Mouse (Mus musculus) liver, adult 2 months (tissue): ENCODE data around the gene Ccdc113.

Experiments
- CTCF ChIP-seq: fragments of 200-500 bp; IDR thresholded peaks from 2 replicates; pipeline ENCODE4 v1.5.1; 2011; ENCODE audit warnings: low read depth, low read length, control low read depth
- POLR2A ChIP-seq: fragments of 200-500 bp; IDR thresholded peaks from 2 replicates; pipeline ENCODE4 v1.6.1; 2011; ENCODE audit warnings: low read length, control low read depth; ENCODE audit not compliant: insufficient read depth; ENCODE audit errors: extremely low read depth

DNA sequence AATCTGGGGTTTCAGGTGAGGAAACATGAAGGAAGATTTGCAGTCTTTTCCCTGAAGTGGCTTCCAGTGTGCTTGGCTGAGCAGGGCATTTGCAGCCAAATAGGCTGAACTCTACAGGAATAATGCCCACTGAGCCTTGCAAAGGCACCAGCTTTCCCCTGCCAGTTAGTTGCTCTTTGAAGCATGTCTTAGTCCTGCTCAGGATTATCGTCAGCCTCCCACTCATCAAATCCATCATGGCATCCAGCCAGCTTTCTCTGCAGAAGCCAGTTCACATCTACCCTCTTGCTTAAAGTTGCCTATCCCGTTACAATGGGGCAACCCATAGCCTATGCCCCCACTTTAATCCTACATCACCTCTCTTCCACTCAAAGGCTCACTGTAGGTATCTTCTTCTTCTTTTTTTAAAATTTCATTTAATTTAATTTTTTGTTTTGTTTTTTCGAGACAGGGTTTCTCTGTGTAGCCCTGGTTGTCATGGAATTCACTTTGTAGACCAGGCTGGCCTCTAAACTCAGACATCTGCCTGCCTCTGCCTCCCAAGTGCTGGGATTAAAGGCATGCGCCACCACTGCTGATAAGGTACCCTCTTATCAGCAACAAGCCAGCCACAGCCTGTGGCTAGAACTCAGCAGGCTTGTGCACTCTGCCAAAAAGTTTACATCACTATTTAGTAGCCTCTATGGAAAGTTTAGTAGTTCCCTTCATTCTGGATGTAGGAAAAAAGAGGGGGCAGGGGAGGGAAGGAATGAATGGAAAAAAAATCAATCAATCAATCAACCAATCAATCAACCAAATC, 34.4 kb upstream of the Ccdc113 start:
- no peak for TF ChIP-seq POLR2A
- no peak for TF ChIP-seq CTCF
